Mouse (Mus musculus) embryonic fibroblast, embryonic 13.5 days (primary cell): ENCODE measurements at regions not wholly inside any gene's neighbourhood (a gene's known extent, or its start where the extent isn't known, plus 50 kb on each side); places are given as distances from the start of the nearest gene placed in this dataset.

Experiments
- CTCF ChIP-seq: IDR thresholded peaks from 2 replicates; pipeline ENCODE4 v1.5.1; 2011; ENCODE audit warnings: mild to moderate bottlenecking, control low read depth, low read length, moderate library complexity, borderline replicate concordance; ENCODE audit not compliant: insufficient read depth
- POLR2A ChIP-seq: IDR thresholded peaks from 2 replicates; pipeline ENCODE4 v1.6.1; 2011; ENCODE audit warnings: low read depth, mild to moderate bottlenecking, control low read depth, low read length, moderate library complexity

GRCm38 (mm10) chr7:96108768-96109167 is 62.3 kb upstream of the Tenm4 start:
- TF ChIP-seq POLR2A (no peak), CTCF (no peak)
